Mouse (Mus musculus) embryo, embryonic 11.5 days (tissue): ENCODE measurements around the gene Olfr324.

Experiments
- DNase-seq: peaks from one replicate; pipeline ENCODE4 v3.0.0-alpha.2; 2012; ENCODE audit warnings: low read depth, low spot score

Gene Olfr324

DNA sequence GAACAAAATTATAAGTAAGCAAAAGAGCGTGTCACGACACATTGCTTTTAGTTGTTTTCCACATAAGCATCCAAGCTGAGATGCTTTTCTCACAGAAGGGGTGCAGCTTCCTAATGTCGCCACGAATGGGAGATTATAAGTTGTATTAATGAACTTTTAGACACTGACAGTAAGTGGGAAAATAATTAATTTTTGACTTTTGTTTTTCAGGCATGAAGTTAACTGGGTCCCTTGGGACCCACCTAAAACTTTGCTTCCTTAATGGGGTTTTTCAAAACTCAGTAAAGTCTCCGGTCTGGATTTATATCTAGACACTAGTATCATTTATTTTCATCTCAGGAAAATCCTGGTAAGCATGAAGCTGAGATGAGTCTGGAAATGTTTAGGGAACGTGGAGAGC is at the start of gene Olfr324:
TSS of gene Olfr324 (plus strand) at position 301 of the 400 bp plus-strand sequence.
- no peak for DNase-seq

DNA sequence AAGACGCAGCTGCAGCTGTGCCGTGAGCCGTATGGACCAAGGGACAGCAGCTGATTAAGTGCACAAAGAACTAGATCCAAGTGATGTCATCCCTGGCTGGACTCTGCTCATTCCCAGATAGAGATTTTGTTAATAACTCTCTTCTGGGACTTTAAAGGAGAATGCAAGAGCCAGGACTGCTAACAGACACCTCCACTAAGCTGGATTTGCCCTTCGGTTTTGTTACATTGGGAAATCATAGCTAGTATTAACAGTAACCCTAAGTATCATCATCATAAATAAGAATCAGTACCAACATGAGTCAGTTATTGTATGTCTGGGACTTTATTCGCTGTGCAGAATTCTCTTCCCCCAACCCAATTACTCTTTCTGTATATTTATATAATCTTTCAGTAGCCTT is 48.6 kb upstream of the Olfr324 start, which contains the start of gene Olfr329-ps:
TSS of gene Olfr329-ps (minus strand) at position 101 of the 400 bp plus-strand sequence.
- DNase-seq: no peak

DNA sequence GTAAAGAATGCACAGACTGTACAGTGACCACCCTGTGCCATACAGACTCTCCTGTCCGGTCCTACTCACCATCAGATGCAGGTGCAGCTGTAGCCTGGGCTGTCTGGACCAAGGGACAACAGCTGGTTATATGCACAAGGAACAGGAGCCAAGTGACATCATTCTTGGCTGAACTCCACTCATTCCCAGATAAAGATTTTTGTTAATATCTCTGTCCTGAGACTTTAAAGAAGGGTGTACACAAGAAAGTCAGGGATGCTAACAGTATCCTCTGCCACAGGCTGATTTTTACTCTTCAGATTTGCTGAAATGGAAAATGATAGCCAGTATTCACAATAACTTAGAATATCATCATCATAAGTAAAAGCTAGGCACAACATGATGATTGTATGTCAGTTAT is 39.4 kb upstream of the Olfr324 start, which contains the start of gene Olfr328:
TSS of gene Olfr328 (minus strand) at position 101 of the 400 bp plus-strand sequence.
- no peak for DNase-seq

DNA sequence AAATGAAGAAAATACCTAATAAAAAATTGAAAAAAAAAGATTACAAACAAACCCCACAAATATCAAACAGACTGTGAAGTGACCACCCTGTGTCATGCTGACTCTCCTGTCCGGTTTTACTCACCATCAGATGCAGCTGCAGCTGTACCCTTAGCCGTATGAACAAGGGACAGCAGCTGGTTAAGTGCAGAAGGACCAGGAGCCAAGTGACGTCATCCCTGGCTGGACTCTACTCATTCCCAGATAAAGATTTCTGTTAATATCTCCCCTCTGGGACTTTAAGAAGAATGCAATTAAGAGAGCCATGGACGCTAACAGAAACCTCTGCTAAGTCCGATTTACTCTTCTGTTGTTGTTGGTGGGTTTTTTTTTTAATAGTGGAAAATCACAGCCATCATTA is 24.5 kb upstream of the Olfr324 start, which contains the start of gene Olfr224:
TSS of gene Olfr224 (minus strand) at position 149 of the 400 bp plus-strand sequence.
- DNase-seq: no peak

DNA sequence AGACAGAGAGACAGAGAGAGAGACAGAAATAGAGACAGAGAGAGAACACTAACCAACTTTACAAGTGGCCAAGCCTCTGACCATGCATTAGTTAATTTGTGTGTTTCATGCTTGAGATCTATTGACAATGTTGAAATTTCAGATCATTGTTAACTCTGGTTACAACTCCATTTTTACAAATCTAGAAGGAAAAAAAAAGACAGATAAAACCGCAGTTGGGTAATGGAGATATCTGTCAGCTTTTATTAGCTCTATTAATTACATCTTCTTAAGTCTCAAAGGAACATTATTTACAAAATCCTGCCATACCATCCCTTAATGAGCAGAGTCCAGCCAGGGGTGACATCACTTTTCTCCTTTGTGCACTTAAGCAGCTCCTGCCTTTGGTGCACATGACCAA is 17.5 kb upstream of the Olfr324 start, which contains the start of gene Olfr325:
TSS of gene Olfr325 (plus strand) at position 301 of the 400 bp plus-strand sequence.
- DNase-seq: no peak

DNA sequence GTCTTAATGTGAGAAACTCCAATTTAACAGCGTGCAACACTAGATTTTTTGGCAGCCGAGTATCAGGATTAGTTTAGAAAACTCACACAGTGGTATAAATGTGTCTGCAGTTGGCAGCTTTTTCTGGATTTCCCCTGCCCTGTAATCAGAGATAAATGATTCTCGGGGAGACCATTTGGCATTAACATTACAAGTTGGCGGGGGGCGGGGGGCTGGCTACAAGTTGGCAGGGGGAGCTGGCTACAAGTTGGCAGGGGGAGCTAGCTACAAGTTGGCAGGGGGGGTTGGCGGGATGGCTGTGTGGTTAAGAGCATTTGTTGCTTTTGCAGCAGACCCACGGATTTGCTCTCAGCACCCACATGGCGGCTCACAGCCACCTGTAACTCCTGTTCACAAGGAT is 16.3 kb upstream of the Olfr324 start:
- no peak for DNase-seq

DNA sequence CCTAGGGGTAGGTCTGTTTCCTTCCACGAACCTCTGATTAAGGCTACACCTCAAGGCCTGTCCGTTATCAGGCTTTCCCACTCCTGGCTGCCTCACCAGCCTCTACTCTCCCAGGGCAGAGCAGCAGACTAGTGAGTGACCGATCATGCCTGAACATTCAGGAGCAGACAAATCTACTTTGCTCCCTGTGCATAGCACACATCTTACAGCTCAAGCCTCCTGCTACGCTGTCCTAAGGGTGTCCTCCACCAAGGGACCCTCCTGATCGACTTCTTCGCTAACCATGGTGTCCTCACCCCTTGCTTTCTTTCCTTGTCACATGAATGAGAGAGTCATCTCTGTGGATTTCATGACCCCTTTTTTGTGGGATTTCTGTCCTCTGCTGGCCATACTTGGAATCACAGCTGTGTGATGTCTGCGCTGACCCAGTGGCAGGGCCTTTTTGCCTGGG is 7.0 kb upstream of the Olfr324 start:
- DNase-seq: peak; percentile 53

DNA sequence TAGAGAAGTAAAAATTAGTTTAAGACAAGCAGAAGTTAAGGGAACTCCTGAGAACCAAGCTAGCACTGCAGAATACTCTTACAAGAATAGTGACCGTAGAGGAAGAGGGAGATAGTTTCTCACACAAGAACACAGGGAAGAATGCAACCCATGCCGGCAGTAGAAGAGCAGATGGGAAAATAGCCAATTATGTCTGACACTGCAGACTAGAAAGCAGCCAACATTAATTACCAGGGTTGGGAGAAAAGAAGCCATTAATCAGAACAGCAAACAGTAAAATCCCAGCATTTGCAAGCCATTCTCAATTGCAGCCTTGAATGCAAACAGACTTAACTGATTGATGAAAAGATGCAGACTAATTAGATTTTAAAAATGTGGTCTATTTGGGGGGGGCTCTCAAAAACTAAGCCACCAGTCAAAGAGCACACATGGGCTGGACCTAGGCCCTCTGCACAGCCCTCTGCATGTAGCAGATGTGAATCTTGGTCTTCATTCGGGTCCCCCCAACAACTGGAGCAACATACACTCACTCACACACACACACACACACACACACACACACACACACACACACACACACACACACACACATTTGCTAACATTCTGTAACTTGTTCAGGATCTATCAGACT is 6.2 kb upstream of the Olfr324 start:
- no peak for DNase-seq

DNA sequence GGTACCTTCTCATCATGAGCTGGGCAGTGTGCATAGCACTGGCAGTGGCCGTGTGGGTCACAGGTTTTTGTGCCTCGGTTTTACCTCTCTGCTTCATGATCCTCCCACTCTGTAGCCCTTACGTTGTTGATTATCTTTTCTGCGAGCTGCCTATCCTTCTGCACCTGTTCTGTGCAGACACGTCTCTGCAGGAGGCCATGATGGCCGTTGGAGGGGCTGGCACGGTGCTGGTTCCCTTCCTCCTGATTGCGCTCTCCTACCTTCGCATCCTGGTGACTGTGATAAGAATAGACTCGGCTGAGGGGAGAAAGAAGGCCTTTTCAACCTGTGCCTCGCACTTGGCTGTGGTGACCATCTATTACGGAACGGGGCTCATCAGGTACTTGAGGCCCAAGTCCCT is 2.9 kb downstream of the Olfr324 start:
- DNase-seq: no peak

DNA sequence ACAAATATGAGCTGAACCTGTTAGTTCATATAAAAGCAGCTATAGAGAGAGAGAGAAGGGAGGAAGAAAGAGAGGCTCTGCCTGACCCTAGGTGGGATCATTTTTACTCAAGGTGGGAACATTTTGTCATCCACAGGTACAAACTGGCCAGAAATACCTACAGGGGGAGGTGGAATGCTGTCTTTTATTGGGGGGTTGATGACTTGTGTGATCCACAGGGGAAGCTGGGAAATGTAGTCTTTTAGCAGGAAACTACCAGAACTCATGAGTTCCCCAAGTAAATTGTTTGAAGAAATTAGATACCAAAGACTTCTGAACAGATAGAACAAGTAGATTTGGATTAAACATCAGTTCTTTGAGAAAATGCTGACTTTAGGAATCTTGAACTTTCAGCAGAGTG is 7.1 kb downstream of the Olfr324 start:
- no peak for DNase-seq

DNA sequence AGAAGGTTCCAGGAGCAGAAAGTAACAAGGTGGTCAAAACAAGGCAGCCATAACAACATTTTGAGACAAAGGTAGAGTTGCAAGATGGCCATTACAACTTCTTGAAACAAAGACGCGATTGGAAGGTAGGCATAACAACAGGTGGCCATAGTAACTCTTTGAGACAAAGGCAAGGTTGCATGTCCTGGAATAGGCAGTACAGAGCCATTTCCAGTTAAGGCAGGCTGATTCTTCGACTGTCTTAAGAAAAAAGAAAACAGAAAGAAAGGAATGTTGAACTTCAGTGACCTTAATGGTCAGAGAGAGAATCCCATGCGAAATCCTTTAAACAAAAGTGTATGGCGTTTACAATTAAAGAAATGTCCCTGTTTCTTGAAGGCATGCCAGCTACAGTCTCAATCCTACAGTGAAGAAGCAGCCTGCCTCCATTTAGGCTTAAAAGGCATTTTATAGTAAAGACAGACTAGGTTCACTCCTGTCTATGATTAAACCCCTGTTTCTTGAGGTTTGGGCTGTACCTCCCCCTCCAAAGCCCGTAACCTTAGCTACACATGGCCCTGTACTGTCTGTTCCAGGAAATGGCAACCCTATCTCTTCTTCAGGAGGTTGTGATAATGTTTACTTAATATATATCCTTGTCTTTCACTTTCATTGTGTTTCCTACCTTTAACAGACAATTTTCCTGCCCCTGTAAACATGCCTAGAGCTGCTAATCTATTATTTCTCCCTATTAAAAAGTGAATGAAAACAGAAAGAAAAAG is 8.1 kb downstream of the Olfr324 start:
- DNase-seq: no peak

DNA sequence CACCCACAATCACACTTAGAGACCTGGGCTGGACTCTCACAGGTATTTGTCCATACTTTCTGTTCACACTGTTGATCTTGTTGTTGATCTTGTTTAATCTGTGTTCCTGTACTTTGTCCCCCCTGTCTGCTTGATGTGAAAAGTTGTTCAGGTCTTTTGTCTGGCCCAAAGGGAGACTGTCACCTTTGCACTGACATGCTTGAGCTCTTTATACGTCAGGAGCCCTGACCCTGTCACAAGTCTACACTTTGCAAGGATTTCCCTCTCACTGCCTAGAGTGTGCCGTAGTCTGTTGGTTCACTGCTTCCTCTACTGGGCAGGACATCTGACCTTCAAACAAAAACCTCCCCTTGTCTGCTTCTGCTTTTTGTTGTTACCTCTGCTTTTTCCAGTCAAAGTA is 9.8 kb downstream of the Olfr324 start:
- no peak for DNase-seq

DNA sequence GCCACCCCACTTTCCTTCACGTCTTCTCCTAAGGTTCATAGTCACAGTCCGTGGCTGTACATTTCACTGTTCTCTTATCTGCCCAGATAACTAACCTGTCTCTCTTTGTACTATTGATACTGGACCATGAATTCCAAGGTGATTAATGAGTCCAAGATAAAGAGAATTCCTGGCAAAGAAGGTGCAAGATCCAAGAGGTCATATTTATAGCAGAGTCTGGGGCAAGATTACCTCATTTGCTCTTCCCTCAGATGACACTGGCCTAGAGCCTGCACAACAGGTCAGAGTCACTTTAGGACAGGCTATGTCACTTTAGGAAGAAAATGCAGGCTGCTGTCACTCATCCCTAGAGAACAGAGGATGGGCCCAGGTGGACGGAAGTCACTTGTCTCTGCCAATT is 10.3 kb downstream of the Olfr324 start:
- no peak for DNase-seq

DNA sequence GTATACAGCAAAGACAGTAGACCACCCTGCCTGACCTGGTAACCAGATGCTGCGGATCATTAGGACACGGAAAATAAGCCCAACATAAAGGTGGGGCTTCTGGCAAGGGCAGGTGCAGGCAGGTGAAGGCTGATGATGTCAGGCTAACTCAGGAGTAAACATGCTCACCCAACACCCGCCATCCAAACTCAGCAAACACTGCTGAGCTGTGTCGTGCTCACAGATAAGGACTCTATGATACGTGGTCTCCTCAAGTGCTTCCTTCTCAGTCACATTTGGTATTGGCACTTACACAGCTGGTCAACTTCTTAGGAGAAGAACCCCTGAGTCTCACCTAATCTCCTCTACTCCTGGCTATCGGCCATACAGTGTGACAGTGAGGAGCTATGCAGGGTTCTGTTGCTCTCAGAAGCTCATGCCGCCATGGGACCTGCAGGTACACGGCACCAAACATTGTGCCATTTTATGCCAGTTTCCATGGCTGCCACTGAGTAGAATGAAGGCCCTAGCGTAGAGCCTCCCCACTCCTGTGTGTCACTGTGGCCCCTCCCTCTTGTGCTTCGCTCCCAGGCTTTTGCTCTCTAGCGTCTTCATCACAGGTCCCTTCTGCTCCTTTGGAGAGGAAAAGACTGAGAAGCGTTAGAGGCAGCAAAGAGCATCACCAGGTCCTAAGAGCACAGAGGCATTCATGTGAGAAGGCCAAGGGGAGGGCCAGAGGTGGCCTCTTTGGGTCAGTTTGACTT is 11.4 kb downstream of the Olfr324 start:
- DNase-seq: no peak

DNA sequence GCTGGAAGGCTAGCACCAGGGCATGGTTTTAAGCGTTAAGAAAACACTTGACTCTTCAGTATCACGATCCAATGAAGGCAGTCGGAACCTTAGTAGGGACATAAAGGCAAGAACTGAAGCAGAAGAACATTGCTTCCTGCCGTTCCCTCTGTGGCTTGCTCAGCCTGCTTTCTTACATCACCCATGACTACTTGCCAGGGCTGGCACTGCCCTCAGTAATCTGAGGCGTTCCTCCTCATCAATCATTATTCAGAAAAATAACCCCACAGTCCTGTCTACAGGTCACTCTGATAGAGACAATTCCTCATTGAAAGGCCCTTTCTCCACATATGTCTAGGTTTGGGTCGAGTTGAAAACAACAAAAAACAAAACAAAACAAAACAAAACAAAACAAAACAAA is 12.1 kb downstream of the Olfr324 start:
- DNase-seq: no peak

DNA sequence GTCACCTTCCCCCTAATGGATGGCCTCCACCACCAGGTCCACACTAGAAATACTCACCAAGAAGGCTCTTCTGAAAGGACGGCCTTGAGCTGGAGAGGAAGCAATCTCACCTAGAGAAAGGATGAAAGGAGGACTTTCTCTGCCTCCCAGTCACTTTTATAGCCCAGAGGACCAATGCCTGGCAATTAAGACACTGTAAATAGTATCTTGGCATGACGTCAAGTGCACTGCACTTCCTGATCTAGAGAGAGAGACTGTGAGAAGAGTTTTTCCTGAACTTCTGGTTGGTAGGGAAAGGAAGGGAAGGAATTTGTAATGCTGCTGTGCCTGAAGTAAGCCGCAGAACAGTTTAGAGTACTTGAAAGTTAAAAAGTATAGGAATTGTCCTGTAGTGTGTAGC is 18.4 kb downstream of the Olfr324 start:
- no peak for DNase-seq

DNA sequence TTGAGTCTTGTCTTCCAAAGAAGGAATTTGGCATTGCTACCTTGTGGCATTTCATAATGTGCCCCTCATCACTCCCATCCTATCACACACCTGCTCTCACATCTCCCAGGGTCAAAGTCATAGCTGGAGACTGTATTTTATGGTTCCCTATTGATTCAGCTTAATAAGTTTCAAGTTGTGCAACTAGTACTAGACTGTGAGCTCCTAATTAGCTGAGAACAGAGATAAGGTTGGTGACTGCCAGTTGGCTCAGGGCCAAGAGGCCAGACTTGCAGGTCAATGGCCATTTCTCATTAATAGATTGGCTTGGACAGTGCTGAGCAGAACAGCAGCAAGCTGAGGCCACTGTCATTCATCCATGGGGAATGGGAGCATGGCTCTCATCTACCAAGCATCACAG is 19.6 kb downstream of the Olfr324 start:
- DNase-seq: no peak

DNA sequence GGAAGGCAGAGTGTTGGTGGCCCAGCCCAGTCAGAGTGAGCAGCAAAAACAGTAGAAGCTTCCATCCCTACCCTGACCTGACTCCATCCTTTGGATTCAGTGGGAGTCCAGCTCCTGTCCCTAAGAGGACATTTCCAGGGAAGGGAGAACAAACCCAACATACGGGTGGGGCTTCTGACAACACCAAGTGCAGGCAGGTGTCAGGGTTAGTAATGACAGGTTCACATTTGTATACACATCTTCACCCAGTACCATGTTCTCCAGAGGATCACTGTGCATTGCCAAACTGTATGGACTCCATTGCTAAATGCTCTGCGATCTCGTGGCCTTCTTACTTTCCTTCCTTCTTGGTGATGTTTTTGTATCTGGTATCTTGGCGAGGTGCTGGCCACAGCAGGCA is 21.1 kb downstream of the Olfr324 start, which contains the start of gene 2210407C18Rik:
TSS of gene 2210407C18Rik (minus strand) at position 101 of the 400 bp plus-strand sequence.
- DNase-seq: no peak

DNA sequence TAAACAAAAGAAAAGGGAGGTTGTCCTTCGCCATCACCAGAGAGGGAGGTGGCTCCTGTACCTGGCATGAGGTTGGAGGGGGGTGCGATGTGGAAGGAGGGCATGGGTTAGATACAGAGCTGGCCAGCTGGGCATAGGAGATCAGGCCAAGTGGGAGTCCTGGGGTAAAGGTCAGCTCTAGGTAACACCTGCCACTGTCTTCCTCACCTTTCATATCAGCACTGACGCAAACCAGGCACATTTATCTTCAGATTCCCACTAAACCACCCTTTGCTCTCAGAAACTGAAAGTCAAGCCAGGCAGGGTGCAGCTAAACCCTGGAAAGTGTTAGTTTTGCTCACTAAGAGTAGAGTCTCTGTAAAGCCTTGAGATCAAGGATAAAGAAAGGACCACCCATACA is 23.5 kb downstream of the Olfr324 start:
- no peak for DNase-seq

DNA sequence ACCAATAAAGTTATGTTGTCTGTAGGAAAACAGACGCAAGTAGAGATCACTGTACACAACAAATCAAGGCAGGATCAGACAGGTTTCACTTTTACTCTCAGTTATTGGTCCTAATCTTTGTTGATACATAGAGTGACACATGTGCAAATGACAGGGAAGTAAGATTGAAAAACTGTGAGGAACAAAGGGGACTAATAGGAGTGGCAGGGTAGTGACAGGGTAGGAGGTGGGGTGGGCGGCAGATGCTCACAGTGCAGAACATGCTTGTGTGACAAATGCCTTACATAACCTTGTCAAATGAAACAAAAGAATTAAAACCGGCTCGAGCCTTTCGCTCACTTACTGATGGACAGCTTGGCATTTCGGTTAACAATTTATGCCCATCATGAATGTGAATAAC is 23.9 kb downstream of the Olfr324 start:
- no peak for DNase-seq

DNA sequence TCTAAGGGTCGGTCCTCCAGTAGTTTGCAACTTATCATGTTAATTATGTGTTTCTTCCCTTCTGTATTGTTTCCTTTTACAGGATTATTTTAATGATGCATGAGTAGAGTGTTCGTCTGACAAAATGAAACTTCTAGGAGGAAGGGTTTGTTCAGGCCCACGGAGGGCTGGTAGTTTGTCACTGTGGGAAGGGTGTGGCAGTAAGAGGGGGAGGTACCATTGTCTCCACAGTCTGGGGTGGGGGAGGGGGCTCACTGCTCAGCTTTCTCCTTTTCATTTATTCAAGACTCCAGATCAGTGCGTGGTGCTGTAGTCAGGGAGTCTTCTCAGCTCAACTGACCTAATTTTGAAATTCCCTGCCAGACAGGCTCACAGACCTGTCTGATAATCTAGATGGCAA is 31.2 kb downstream of the Olfr324 start:
- no peak for DNase-seq

DNA sequence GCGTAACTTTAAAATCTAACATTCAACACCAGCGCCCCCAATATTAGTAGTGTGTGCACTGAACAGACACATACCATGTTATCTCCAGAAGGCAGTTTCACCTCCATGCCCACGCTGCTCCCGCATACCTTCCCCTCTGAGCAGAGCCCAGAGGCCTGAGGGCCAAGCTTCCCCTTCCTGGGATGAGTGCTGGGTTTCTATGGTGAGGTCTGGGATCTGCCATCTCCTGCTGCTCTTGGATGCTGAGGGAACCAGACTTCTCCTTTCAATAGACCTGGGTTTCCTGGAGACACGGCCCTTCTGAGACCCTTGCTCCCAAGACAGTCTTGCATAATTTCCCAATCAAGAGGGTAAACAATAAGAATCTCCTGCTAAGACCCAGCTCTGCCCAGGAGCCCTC is 35.5 kb downstream of the Olfr324 start, which contains the start of gene Olfr323:
TSS of gene Olfr323 (minus strand) at position 101 of the 400 bp plus-strand sequence.
- DNase-seq: no peak
